Mouse (Mus musculus) right cerebral cortex, postnatal 4 days (tissue): ENCODE results near the gene Nudt15.

Experiments used
- DNase-seq: peaks from one replicate; pipeline ENCODE4 v3.0.0-alpha.2; 2022

The Nudt15 gene

GRCm38 (mm10) chr14:73470593-73470992 is 77.4 kb downstream of the Nudt15 start:
- DNase-seq: no peak

DNA sequence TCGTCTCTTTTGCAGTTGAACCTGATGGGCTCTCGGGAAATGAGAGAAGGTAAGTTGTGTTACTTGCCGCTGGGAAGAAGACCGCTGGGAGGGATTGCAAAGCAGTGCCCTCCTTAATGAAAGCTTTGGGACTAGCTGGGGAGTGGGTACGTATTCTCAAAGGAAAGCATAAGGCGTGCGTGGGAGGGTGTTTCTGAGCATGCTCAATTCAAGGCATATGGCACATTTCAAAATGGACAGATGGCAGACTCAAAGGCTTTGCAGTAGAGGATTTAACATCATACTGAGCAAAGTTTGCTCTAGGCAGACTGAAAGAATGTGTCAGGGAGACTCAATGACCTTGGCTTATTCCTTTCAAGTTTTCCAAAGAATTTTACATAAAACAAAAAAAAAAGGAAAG is 78.5 kb downstream of the Nudt15 start:
- peak; percentile 47 for DNase-seq
